Mouse (Mus musculus) cerebellum, postnatal 25 days (tissue): ENCODE data around the gene Arhgap17.

Source experiments
- DNase-seq, 2 experiments: peaks; one replicate each; pipeline ENCODE4 v3.0.0; 2021; ENCODE audit warnings: mixed read lengths in 2 of 2

Gene Arhgap17

DNA sequence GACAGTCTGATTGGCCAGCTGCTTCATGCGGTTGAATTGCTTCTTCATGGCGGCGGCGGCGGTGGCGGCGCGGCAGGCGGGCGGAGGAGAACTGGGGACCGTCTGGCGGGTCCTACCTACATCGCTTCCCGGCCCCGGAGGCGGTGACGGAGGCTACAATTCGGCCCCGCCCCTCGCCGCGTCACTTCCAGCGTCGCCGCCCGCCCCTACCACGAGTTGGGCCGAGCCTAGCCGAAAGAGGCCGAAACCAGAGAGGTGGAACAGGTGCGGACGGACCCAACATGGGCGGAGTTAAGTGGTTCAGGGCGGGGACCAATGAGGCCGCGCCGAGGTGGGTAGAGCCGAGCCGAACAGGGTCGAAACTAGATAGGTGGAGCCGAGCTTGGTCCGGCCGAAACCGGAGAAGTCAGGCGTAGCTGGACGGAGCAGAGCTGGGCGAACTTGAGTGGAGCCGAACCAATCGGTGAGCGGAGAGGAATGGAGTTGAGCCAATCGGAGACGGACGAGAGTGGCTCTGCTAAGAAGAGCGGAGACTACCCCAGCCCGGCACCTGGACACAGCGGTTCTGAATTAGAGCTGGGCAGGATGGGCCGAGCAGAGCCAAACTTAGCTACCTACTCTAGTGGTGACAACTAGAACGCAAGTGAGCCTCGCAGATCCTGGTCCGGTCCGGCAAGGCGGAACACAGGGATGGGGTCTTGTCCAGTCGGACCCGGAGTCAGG, at the start of gene Arhgap17, which contains the start of gene Lcmt1:
TSS of gene Arhgap17 (minus strand) at position 157 of the 723 bp plus-strand sequence.
TSS of gene Lcmt1 (plus strand) at position 26 of the 723 bp plus-strand sequence.
- DNase-seq: peak; percentile 98 to 100

DNA sequence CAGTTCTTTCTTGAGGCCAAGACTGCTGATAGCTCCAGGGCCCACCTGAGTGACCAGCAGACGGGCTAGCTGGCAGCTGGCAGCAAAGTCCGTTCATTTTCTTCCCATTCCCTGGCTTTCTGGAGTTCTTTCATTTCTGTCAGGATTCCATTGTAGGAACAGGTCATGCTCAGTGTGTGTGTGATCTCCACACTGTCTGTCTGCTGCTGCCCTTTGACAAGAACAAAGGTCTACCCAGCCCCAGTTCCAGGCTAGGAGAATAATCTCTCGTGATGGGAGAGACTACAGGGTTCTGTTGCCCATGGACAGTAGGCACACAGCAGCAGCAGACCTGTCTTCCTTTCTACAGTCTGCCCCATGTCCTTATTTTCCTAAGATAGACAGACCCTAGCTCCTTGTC, 47.9 kb upstream of the Arhgap17 start:
- no peak for DNase-seq

DNA sequence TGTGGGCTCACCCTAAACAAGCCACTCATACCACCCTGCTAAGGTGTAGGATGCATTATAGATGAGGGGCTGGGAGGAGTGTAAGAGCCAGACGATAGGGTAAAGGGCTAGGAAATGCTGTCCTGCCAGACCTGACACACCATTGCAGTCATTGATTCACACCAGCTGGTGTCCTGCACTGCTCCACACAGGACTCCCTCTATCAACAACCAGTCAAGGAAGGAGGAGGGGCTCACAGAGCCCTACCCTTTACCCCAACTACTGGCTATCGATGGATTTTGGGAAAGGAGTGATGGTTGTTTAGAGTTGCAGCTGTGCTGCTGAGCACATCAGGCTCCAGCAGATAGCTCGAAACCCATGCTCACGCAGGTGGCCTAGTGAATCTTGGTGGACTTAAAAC, 47.1 kb upstream of the Arhgap17 start:
- no peak for DNase-seq

DNA sequence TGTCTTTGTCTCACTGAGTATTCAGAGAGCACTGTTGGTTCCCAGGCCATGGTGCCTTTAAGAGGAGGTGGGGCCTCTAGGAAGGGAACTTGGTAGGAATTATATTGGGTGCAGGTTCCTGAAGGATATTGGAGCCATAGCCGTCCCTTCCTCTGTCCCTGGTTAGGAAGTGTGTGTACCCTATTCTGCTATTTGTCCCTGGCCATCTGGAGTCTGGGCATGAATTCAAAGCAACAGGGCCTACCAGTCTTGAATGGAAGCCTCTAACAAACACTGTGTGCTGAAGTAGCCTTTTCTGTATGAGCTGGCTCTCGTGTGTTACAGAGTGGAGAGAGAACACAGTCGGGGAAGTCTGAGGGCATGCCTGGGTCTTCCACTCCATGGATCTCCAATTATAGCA, 42.4 kb upstream of the Arhgap17 start:
- DNase-seq: peak; percentile 84 to 86

DNA sequence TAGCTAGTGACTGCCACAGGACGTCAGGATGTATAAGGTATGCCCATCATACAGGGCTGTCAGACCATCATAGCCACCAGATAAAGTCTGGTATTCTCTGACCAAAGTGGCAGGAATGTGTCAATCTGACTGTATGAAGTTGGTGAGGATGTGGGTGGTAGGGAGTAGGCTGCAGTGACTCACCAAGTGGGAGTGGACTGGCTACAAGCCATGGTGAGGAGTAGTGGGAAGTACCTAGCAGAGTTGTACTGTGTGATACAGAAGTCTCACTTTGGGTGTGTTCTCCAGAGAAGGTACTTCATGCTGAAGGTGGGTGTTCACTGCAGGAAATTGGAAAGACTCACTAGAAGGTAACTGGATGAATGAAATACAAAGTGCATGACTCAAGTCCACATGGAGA, 41.4 kb upstream of the Arhgap17 start:
- no peak for DNase-seq

DNA sequence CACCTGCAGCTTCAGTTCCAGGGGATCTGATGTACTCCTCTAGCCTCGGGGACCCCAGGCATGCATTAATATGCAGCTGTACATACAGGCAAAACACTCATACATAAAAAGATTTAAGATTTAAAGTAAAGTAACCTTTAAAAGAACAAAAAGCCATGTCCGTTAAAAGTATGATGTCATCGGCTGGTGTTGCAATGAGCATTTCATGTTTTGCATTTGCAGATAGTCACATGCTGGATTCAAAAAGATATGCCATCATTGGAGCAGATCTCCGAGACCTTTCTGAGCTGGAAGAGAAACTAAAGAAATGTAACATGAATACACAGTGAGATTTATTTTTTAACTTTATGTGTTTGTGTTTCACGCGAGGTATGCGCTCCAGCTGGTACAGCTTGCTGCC, 40.8 kb upstream of the Arhgap17 start:
- DNase-seq: no peak

DNA sequence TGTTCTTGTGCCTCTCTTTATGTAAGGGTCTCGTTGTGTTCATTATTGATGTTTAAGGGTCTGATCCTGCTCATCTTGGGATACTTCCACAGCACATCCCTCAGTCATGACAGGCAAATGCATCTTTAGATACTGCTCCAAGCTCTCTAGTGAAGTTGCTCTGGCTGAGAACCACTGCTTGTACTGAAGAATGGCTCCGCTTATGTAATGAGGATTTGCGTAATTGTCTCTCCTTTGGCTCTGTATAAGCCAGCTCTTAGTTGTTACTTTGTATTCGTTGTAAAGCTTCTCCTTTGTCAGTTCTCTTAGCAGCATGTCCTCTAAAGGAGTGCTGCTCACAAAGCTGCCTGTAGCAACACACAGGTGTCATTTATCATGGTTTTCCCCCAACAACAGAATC, 37.3 kb upstream of the Arhgap17 start:
- DNase-seq: no peak

DNA sequence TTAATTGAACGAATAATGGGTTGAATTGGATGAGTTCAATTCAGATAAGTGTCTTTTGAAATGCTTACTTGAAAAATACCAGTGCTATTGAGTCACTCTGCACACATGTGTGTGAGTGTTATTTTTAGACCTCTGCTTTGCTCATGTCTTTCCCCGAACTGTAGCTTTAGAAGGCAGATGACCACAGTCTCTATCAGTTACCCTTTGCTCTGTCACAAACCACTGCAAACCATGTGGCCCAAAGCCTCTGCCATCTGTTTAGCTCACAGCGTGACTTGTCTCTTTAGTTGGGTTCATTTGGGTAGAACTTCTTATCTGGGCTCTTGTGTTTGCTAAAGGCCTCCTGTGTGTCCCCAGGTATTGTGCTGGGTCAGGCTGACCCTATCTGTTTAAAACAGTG, 35.9 kb upstream of the Arhgap17 start:
- DNase-seq: no peak

DNA sequence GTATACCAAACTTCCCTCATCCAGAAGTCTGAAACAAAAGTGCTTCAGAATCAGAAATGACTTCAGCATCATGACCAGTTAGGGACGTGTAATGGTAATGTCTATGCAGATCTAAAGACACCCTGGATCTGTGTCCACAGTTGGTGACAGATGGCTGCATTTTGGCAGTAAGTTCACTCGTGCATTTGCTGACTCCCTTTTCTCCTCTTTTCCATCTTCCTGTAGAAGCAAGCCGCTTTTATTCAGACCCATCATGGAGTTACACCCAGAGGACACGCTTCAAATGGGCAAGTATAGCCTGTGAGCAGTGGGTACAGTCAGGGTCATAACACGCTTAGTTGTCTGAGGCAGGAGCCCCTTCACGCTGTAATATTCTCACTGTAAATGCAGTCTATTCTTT, 34.5 kb upstream of the Arhgap17 start:
- peak; percentile 61 to 69 for DNase-seq

DNA sequence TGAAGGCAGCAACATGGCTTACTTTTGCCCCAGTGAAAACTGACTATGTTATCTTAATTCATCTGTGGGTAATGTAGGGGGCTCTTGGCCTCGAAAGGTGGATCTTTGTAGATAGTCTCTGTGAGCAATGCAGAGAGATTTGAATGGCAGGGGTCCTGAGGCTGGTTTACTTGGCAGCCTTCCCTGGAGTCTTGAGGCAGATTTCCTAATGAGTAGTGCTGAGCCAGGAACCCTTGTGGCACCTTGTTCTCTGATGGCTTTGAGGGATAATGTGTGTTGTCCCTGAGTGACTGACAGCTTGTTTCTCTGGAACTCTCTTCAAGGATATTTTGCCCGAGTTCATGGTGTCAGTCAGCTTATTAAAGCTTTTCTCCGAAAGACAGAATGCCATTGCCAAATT, 31.4 kb upstream of the Arhgap17 start:
- DNase-seq: no peak

DNA sequence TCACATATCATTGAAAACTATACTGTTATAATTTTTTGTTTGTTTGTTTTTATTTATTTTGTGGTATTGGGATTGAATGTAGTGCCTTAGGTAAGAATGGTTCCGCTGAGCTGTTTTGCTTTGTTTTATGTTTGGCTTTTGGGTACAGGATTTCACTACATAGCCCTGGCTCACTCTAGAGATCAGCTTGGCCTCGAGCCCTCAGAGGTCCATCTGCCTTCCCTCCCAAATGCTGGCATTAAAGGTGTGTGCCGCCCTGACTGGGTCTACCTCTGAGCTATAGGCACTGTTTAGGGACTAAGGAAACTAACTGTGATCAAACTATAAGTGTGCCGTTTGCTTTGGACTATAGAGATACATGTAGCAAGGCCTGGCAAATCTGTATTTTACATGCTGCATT, 29.6 kb upstream of the Arhgap17 start:
- DNase-seq: peak; percentile 82 to 86

DNA sequence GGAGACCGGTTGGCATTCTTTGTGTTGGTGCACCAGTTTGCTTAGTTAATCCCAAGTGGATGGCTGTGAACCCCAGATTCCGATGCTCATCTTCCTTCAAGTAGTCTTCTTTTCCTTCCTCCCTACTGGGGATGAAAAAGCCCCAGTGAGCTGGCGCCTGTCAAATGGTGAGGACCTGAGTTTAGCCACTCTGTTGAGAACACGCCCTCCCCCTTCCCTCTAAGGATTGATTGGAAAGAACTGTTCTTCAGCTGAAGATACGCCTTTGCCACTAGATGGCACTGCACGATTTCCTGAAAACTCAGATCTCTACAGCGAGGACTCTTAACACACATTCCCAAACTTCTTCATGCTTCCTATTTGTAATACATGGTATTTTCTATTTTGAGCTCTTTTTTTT, 29.1 kb upstream of the Arhgap17 start:
- DNase-seq: peak; percentile 59 to 77

DNA sequence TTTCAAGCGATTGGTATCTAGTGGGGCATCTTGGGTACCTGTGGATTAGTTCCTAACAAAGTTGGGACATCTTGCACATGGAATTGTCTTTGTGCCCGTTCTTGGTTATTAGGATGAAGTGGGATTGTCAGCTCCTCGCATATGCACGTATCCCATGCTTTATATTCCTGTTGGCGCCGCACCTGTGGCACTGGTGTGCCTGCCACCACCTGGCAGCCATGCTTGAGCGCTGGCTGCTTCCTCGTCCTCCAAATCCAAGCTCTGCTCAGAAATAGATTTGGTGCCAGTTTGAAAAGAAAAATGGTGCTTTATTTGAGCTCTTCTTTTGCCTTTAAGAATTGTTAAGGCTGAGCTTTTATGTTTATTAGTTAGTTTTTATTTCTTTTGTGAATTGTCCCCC, 28.2 kb upstream of the Arhgap17 start:
- DNase-seq: peak; percentile 56 to 72

DNA sequence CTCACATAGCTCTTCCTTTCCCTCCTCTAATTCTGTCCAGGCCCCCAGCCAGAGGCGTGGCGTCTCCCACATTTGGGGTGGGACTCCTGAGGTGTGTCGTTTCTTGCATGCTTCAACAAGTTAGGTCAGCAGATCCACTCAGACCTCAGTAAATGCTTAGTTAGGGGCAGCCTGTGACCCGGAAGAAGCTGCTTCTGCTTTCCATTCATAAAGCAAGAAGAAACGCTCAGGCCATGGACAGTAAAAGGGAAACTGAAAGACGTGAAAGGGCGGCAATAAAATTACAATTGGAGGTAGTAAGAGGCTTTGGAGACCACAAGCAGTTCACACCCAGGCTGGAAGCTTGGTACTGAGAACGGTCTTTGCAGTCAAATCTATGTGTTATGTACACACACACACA, 27.7 kb upstream of the Arhgap17 start:
- DNase-seq: no peak

DNA sequence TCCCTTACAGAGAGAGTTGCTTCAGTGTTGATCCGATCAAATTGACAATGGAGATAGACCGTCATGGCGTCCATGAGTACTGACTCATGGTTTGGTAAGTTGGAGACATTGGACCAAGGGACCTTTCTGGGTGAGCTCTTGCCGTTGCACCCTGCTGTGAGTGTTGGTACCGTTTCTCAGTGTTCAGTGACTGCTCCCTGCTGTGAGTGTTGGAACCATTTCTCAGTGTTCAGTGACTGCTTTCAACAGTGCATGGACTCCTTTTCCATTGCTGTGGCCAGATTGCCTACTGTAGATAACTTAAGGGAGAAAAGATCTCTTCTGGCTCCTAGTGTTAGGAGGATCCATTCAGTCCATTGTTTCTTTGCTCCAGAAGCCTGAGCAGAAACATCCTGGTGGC, 27.2 kb upstream of the Arhgap17 start:
- peak in 1 of 2 experiments; percentile 65 for DNase-seq

DNA sequence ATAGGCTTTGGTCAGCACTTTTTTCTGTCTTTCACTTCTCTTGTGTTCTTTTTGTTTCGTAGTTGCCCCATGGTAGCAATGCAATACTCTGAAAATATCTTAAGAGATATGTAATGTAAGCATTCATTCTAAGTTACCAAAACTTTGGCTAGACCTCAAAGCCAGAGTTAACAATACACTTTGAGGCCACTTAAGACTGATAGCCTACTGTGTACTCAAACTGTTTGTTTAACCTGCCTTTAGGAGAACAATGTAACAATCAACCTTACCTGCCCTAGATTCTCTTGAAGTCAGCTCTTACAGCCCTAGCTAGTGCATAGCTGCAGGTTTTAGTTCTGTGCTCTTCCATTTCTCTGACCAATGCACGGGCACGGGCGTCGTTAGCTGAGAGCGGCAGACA, 24.6 kb upstream of the Arhgap17 start:
- no peak for DNase-seq

DNA sequence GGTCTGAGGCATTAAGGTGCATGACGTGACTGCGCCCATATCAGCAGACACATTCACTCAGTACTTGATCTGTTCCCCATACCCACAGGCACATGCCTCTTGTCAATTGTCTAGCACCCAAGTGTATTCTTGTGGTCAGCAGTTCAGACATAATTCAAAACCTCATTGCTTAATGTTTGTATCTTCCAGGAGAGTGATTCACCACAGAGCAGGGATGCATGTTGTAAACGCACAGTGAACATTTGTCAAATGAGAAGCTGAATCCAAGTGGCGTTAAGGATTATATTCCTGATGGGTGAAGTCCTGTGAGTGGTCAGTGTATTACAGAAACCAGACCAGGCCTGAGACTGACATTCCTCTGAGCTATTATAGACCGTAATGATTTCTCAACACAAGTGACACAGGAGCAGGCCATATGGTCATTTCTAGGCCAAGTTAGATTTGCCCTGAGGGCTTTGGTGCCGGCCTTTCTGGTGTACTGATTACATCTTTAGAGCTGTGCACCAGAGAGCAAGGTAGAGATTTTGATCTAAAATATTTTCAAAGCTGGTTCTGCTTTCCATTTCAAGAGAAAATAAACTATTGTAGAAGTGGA, 20.1 kb upstream of the Arhgap17 start:
- peak; percentile 33 to 44 for DNase-seq

DNA sequence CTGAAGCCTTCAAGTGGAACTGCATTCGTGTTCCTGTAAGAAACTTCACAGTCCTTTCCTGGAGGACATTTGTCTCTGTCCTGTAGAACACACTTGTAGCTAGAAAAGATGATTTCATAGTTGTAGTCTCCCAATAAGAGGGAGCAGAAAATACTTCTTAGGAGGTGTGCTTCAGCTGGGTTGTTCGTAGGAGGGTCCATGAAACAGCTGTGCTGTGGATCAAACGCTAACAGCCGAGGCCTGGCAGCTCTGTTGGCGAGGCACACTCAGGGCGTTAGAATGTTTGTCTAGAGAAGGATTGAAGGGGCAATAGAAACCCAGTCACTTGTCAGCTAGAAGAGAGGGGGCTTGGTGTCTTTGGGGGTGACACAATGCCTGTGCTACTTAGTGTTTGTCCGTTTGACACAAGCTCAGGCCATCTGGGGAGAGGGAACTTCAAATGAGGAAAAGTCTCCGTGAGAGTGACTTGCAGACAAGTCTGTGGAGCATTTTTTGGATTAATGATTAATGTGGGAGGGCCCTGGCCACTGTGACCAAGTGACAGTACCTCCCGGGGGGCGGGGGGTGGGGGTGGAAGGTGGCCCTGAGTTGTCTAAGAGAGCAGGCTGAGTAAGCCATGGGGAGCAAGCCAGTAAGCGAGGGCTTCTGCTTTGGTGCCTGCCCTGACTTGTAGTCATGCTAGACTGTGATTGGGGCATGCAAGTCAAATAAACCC, 16.1 kb upstream of the Arhgap17 start:
- DNase-seq: no peak

DNA sequence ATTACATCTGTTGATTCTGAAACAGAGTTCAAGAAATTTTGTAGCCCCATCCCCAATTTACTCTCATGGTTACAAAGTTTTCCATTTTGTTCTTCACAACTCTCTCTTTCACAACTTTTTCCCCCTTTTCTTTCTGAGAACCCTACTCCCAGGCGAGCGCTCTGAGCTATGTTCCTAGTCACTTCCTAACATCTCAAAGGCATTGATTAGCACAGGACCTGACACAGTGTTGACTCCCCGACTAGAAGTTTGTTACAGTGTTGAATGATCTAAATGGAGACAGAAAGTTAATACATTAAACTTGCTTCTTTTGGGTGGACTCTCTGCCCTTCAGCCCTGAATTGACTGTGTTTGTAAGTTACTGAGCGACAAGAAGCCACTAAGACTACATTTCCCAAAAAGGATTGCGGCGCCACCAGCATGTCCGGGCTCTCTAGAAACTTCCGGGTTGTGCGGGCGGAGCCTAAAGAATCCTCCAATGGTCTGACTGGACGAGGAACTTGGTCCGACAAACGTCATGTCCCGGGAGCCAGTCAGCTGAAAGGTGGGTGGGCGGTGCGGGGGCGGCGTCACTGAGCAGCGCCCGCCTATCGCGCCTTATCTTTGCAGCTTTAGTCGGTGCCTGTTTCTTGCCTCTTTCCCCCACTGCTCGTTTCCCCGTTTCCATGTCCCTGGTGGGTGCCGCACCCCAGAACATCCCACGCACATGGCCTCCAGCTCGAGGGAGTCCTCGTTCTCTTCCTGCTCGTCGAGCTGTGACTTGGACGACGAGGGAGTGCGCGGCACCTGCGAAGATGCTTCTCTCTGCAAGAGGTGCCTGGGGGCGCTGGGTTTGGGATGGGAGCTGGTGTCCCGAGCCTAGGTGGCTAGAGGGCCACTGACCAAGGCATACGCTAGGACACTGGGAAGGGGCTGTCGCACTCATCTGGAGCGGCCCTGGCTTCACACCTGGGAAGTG, 8.0 kb upstream of the Arhgap17 start:
- DNase-seq: peak; percentile 91 to 95

DNA sequence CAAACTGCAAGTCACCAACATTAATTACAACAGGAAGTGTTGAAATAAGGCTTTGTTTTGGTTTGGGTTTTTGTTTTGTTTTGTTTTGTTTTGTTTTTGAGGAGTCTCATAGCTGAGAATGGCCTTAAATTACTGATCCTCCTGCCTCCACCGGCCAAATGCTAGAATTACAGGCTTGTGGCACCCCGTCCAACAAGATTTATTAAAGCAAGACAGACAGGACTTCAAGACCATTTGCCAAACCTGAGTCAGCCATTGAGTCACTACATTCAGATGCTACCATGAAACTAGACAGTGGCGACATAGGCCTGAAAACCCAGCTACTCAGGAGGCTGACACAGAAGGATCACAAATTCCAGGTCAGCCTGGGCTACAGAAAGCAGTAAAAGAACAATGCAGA, 1.8 kb upstream of the Arhgap17 start:
- no peak for DNase-seq

DNA sequence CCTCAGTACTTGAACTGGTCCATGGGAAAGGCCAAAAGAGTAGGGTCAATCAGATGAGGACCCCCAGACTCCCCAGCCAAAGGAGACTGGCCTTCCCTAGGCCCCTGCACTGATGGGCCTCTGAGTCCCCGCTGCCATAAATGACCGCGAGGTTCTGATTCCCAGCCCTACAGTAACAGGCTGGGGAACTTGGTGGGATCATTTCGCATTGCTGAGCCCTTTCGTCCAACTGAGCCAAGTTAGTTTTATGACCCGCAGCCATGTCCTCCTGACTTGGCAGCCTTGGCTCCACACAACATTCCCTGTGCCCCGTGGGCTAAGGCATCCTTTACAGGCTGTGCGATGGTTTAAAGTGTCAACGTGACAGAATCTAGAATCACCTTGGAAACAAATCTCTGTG, 985 bp upstream of the Arhgap17 start:
- no peak for DNase-seq

DNA sequence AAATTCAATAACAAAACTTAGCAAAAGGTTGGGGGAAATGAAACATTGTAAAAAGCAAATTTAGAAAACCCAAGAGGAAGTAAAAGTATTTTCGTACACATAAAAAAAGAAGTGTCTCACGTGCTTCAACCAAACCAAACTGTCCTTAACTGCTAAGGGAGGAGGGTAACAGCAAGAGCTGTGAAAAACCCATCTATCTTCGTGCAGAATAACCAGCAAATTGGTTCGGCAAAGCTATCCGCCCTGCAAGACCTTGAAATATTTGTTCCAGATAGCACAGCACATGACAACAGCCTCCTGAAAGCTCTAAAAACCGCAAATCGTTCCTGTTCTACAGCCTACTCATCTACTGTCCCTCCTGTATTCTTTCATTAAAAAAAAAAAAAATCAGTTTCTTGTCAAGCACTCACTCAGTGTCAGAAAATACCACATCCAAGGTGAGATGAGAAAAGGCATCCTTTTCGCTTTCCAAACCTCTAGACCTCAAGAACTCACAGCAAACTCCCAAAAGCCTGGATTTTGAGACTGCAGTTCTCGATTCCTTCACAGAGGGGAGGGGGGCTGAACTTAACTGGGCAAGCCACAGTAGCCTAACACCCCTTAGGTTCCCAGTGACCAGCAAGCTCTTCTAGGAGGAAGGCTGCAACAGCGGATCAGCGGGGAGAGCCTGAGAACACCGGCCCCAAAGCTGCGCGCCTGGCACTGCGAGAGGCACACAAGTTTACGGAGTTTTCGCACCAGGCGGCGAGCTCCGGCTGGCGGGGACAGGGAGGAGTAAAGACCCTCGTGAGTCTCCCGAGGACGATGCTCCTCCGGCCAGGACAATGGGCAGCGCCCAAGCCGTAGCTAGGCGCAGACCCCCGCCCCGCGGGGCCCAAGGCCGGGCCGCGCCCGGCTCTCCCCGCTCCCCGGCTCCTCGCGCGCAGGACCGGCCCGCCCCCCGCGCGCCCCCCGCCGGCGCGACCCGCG, 653 bp downstream of the Arhgap17 start:
- no peak for DNase-seq
